ENCODE assay signal across 43 mouse cellular contexts in genomic region chr15:99544047-99544446, GRCm38 (mm10). TPM values are rescaled to one million over a fixed set of nuclear protein-coding genes. Genes with fewer than 3 reads are reported as not detected.
"Had no signal": no experiment of that assay in that cellular context is flagged by ENCODE, and none has a peak within 500 bp of the region (broad histone marks: within the 10 kb centered on the region; RNA-seq: fewer than 3 reads in every experiment).

No protein-coding gene starts in this region.

- H3K27ac ChIP-seq: heart, embryonic 10.5 days; heart, embryonic 13.5 days; heart, embryonic 15.5 days; hindbrain, embryonic 10.5 days; hindbrain, embryonic 12.5 days; hindbrain, embryonic 13.5 days; hindbrain, embryonic 14.5 days; hindbrain, embryonic 15.5 days; hindbrain, postnatal 0 days; intestine, embryonic 15.5 days; kidney, embryonic 15.5 days; kidney, postnatal 0 days; layer of hippocampus, adult 2 months; left cerebral cortex, adult 2 months had no signal

- H3K4me1 ChIP-seq: heart, embryonic 10.5 days; heart, embryonic 12.5 days; heart, embryonic 13.5 days; heart, embryonic 15.5 days; intestine, embryonic 15.5 days; kidney, embryonic 15.5 days had no signal

- H3K9me3 ChIP-seq: heart, embryonic 10.5 days; heart, embryonic 12.5 days; heart, embryonic 13.5 days; heart, embryonic 15.5 days; hindbrain, embryonic 10.5 days; hindbrain, embryonic 12.5 days; hindbrain, embryonic 13.5 days; hindbrain, embryonic 15.5 days; intestine, embryonic 15.5 days; kidney, embryonic 15.5 days had no signal

- ATAC-seq: hindbrain, embryonic 16.5 days; hindbrain, postnatal 0 days; inflammation-experienced regulatory T-cells, adult 6 months; intestine, embryonic 15.5 days; intestine, embryonic 16.5 days; intestine, postnatal 0 days had no signal

- H3K4me2 ChIP-seq: heart, embryonic 11.5 days; heart, embryonic 12.5 days; heart, embryonic 13.5 days; heart, embryonic 15.5 days; hindbrain, embryonic 12.5 days; hindbrain, embryonic 13.5 days; hindbrain, embryonic 14.5 days; hindbrain, embryonic 15.5 days; intestine, embryonic 15.5 days; kidney, embryonic 15.5 days had no signal

- H3K27me3 ChIP-seq: hindbrain, embryonic 15.5 days had no signal

- DNase-seq: heart, postnatal 10 days; heart, postnatal 14 days; heart, postnatal 36 days; heart, postnatal 4 days; kidney, adult 11 months; kidney, adult 18-20 months; kidney, adult 2 months; kidney, adult 8-10 months; kidney, adult 9 months; kidney, postnatal 10 days; kidney, postnatal 14 days; kidney, postnatal 25 days; kidney, postnatal 36 days; kidney, postnatal 4 days; layer of hippocampus, postnatal 36 days had no signal

- H3K9ac ChIP-seq: heart, embryonic 12.5 days; heart, embryonic 13.5 days; heart, embryonic 15.5 days; hindbrain, embryonic 12.5 days; hindbrain, embryonic 13.5 days; hindbrain, embryonic 14.5 days; hindbrain, embryonic 15.5 days; intestine, embryonic 15.5 days; kidney, embryonic 15.5 days had no signal

- H3K4me3 ChIP-seq: heart, embryonic 10.5 days; heart, embryonic 12.5 days; heart, embryonic 13.5 days; heart, embryonic 15.5 days; hindbrain, embryonic 10.5 days; hindbrain, embryonic 12.5 days; hindbrain, embryonic 13.5 days; hindbrain, embryonic 15.5 days; intestine, embryonic 15.5 days; kidney, embryonic 15.5 days; layer of hippocampus, adult 2 months; left cerebral cortex, adult 2 months had no signal

- H3K36me3 ChIP-seq: heart, embryonic 10.5 days; heart, embryonic 12.5 days; heart, embryonic 13.5 days; heart, embryonic 15.5 days; hindbrain, embryonic 10.5 days; hindbrain, embryonic 12.5 days; hindbrain, embryonic 13.5 days; hindbrain, embryonic 15.5 days; intestine, embryonic 15.5 days; kidney, embryonic 15.5 days had no signal

RNA-seq across cellular contexts. Expression of gene Faim2, which starts 16.1 kb away (rescaled TPM):
- polyA plus RNA-seq: heart, postnatal 0 days; kidney, embryonic 14.5 days had no signal

RNA-seq across cellular contexts. Expression of gene Aqp2, which starts 34.8 kb away (rescaled TPM):
- polyA plus RNA-seq: heart, embryonic 11.5 days; heart, embryonic 12.5 days; heart, embryonic 13.5 days; heart, embryonic 14.5 days; heart, embryonic 15.5 days; heart, postnatal 0 days; hindbrain, embryonic 10.5 days; hindbrain, embryonic 11.5 days; hindbrain, embryonic 12.5 days; hindbrain, embryonic 13.5 days; hindbrain, embryonic 14.5 days; hindbrain, embryonic 15.5 days; hindbrain, embryonic 16.5 days; inflammation-experienced regulatory T-cells, adult 6 months; intestine, embryonic 14.5 days; intestine, embryonic 15.5 days; intestine, embryonic 16.5 days; intestine, postnatal 0 days; large intestine, adult 2 months had no signal

RNA-seq across cellular contexts. Expression of gene Aqp5, which starts 46.5 kb away (rescaled TPM):
- polyA plus RNA-seq: inflammation-experienced regulatory T-cells, adult 6 months; intestine, postnatal 0 days had no signal

RNA-seq across cellular contexts. Expression of gene Aqp6, which starts 57.2 kb away (rescaled TPM):
- polyA plus RNA-seq: heart, embryonic 10.5 days; heart, embryonic 11.5 days; heart, embryonic 12.5 days; heart, embryonic 13.5 days; heart, embryonic 14.5 days; heart, embryonic 15.5 days; heart, embryonic 16.5 days; heart, postnatal 0 days; inflammation-experienced regulatory T-cells, adult 6 months; intestine, embryonic 14.5 days; intestine, embryonic 15.5 days; intestine, embryonic 16.5 days; intestine, postnatal 0 days; kidney, embryonic 14.5 days; kidney, embryonic 15.5 days; kidney, embryonic 16.5 days; large intestine, adult 2 months had no signal
